Mouse (Mus musculus) liver, postnatal 0 days (tissue): Measurements from ENCODE around the gene Adm2. TPM values are rescaled to one million over a fixed set of nuclear protein-coding genes. Genes with fewer than 3 reads are reported as not detected.

Experiments used
- ATAC-seq: fragments of 200-750 bp; cut with Nextera tagmentation; 2 replicates; pipeline ENCODE4 v1.8.0; 2017; ENCODE audit warnings: mild to moderate bottlenecking, moderate library complexity
- DNase-seq: peaks from one replicate; pipeline ENCODE4 v3.0.0-alpha.2; 2016
- H3K27ac ChIP-seq: fragments of 300-500 bp; sonication (generic); 2 replicates; pipeline ENCODE4 v1.5.1; 2014; ENCODE audit warnings: antibody characterized with exemption, moderate library complexity, mild to moderate bottlenecking, low read depth
- H3K27me3 ChIP-seq: fragments of 300-500 bp; sonication (generic); 2 replicates; pipeline ENCODE4 v1.6.1; 2014; ENCODE audit warnings: low read length, control low read depth, mixed read lengths; ENCODE audit not compliant: insufficient read depth
- H3K36me3 ChIP-seq: fragments of 300-500 bp; sonication (generic); replicated peaks from 2 replicates; pipeline ENCODE4 v1.6.1; 2014; ENCODE audit warnings: mild to moderate bottlenecking, control low read depth, low read length, moderate library complexity, mixed read lengths; ENCODE audit not compliant: insufficient read depth
- H3K4me1 ChIP-seq: fragments of 300-500 bp; sonication (generic); 2 replicates; pipeline ENCODE4 v1.6.1; 2014; ENCODE audit warnings: antibody characterized with exemption, mild to moderate bottlenecking, control low read depth; ENCODE audit not compliant: insufficient read depth
- H3K4me2 ChIP-seq: fragments of 300-500 bp; sonication (generic); 2 replicates; pipeline ENCODE4 v1.6.1; 2014; ENCODE audit warnings: low read depth, mild to moderate bottlenecking, low read length, moderate library complexity, mixed read lengths
- H3K4me3 ChIP-seq: fragments of 300-500 bp; sonication (generic); 2 replicates; pipeline ENCODE4 v1.5.1; 2014; ENCODE audit warnings: low read depth, low read length
- H3K9ac ChIP-seq: fragments of 300-500 bp; sonication (generic); replicated peaks from 2 replicates; pipeline ENCODE4 v1.6.1; 2014; ENCODE audit warnings: mild to moderate bottlenecking, moderate library complexity
- H3K9me3 ChIP-seq: fragments of 300-500 bp; sonication (generic); 2 replicates; pipeline ENCODE4 v1.6.1; 2016; ENCODE audit warnings: mild to moderate bottlenecking, control low read depth, low read length, mixed read lengths
- CTCF ChIP-seq: sonication (generic); IDR thresholded peaks from 2 replicates; pipeline ENCODE4 v1.5.1; 2016; ENCODE audit warnings: antibody characterized with exemption, low read depth
- EP300 ChIP-seq: IDR thresholded peaks from 2 replicates; pipeline ENCODE4 v1.6.1; 2016; ENCODE audit warnings: antibody characterized with exemption, low read depth, mild to moderate bottlenecking
- WGBS: fragments of 180-500 bp; shearing (Covaris S2); extraction: QIAGEN DNeasy Blood & Tissue Kit; methylation state at CpG from one replicate; pipeline ENCODE4 v1.1.7; 2014; ENCODE audit not compliant: insufficient replicate concordance; 5-methylcytosine and 5-hydroxymethylcytosine counted together
- polyA plus RNA-seq: library from polyadenylated mRNA; unstranded; fragments of >200 nt; fragmentation: Nextera tagmentation; extraction: Ambion mirVana; gene quantifications from 2 replicates; pipeline ENCODE4 v1.2.1, GENCODE M21; 2015

The Adm2 gene
- polyA plus RNA-seq, 1 experiment from 2014 or later = 3.7 TPM

- H3K36me3 ChIP-seq = no peaks in the 10 kb centered on the region
- peak; percentile 11 for DNase-seq
- no peak within 1 kb of the TSS for H3K4me3 ChIP-seq
- H3K9ac ChIP-seq = 0 out of 2 replicates have a peak within 1 kb of the TSS, but pooled peaks have one; percentile 30
- no peaks in the 10 kb centered on the region; the same call in 1 of the 2 replicates for H3K4me1 ChIP-seq
- WGBS = 71% methylated on average over 7 of the region's 7 CpGs
- peak within 1 kb of the TSS; percentile 52 for H3K27ac ChIP-seq
- H3K27me3 ChIP-seq = no peaks in the 10 kb centered on the region
- peak; percentile 26; the same call in 1 of the 2 replicates for ATAC-seq
- H3K4me2 ChIP-seq = peak within 1 kb of the TSS; percentile 47
- no peaks in the 10 kb centered on the region for H3K9me3 ChIP-seq
- TF ChIP-seq CTCF (no peak), EP300 (no peak)
Measured at GRCm38 (mm10) chr15:89334271-89334670, 11.8 kb downstream of the Adm2 start, which contains the start of gene Miox. TSS of gene Miox (plus strand) at chr15:89334398.

DNA sequence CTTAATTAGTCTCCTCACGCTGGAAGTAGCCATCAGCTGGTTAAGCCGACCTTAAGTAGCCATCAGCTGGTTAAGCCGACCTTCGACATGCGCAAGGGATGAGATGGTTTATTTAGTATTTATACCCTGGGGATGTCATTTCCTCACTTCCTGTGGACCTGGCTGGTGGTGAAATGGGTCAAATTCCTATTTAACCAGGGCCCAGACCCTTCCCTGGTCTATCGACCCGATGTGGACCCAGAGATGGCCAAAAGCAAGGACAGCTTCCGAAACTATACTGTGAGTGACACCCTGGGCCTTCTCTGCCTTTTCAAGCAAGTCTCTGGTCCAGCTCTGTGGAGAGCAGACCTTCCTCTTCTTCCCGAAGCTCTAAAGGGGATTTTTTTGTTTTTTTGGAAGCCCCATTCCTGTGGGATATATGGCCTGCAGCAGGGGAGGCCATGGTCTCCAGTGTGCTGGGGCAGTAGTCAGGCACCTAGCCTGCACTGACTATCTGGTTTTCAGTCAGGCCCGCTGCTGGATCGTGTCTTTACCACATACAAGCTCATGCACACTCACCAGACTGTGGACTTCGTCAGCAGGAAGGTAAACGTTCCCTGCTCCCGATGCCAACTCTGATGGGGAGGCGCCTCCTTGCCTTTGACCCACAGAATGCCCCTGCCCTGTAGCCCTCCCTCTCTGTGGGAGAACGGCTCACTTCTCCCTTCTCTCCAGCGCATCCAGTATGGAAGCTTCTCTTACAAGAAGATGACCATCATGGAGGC, 12.4 kb downstream of the Adm2 start:
- H3K9ac ChIP-seq = 0 out of 2 replicates have a peak overlapping the region, but pooled peaks have one; percentile 30
- ATAC-seq (peak; percentile 93), DNase-seq (peak; percentile 18)
- WGBS = 63% methylated on average over 17 of the region's 17 CpGs
- no peaks in the 10 kb centered on the region; the same call in 1 of the 2 replicates for H3K4me1 ChIP-seq
- H3K36me3 ChIP-seq = no peaks in the 10 kb centered on the region
- H3K27me3 ChIP-seq = no peaks in the 10 kb centered on the region
- no peaks in the 10 kb centered on the region for H3K9me3 ChIP-seq
- H3K4me2 ChIP-seq = peak overlapping the region; percentile 47
- peak overlapping the region; percentile 52 for H3K27ac ChIP-seq
- TF ChIP-seq EP300 (no peak), CTCF (no peak)
- no peak overlapping the region for H3K4me3 ChIP-seq

GRCm38 (mm10) chr15:89336422-89336821, 13.9 kb downstream of the Adm2 start:
- Histone ChIP-seq H3K27ac (no peak overlapping the region), H3K4me1 (no peaks in the 10 kb centered on the region; the same call in 1 of the 2 replicates), H3K9me3 (no peaks in the 10 kb centered on the region), H3K36me3 (no peaks in the 10 kb centered on the region), H3K4me2 (no peak overlapping the region), H3K9ac (no peak overlapping the region), H3K27me3 (no peaks in the 10 kb centered on the region), H3K4me3 (no peak overlapping the region)
- ATAC-seq (no peak), DNase-seq (peak; percentile 11)
- no peak for TF ChIP-seq EP300
- TF ChIP-seq CTCF = no peak
- WGBS = 83% methylated on average over 14 of the region's 14 CpGs

- DNase-seq = no peak
- no peaks in the 10 kb centered on the region; the same call in 1 of the 2 replicates for H3K4me1 ChIP-seq
- no peak overlapping the region for H3K9ac ChIP-seq
- TF ChIP-seq CTCF = no peak
- TF ChIP-seq EP300 = no peak
- no peak overlapping the region for H3K4me2 ChIP-seq
- no peaks in the 10 kb centered on the region for H3K27me3 ChIP-seq
- WGBS = 44% methylated on average over 2 of the region's 2 CpGs
- H3K36me3 ChIP-seq = no peaks in the 10 kb centered on the region
- ATAC-seq = no peak
- H3K4me3 ChIP-seq = no peak overlapping the region
- no peaks in the 10 kb centered on the region for H3K9me3 ChIP-seq
- no peak overlapping the region for H3K27ac ChIP-seq
Measured at GRCm38 (mm10) chr15:89339696-89340095, 17.2 kb downstream of the Adm2 start.

- no peak overlapping the region for H3K4me2 ChIP-seq
- no peaks in the 10 kb centered on the region for H3K36me3 ChIP-seq
- no peaks in the 10 kb centered on the region for H3K4me1 ChIP-seq
- WGBS = 37% methylated on average over 3 of the region's 3 CpGs
- H3K27ac ChIP-seq = no peak overlapping the region
- DNase-seq (no peak), ATAC-seq (no peak)
- no peaks in the 10 kb centered on the region for H3K9me3 ChIP-seq
- H3K27me3 ChIP-seq = no peaks in the 10 kb centered on the region
- H3K9ac ChIP-seq = no peak overlapping the region
- no peak overlapping the region for H3K4me3 ChIP-seq
- no peak for TF ChIP-seq CTCF
- TF ChIP-seq EP300 = no peak
Measured at GRCm38 (mm10) chr15:89340136-89340535, 17.6 kb downstream of the Adm2 start.

DNA sequence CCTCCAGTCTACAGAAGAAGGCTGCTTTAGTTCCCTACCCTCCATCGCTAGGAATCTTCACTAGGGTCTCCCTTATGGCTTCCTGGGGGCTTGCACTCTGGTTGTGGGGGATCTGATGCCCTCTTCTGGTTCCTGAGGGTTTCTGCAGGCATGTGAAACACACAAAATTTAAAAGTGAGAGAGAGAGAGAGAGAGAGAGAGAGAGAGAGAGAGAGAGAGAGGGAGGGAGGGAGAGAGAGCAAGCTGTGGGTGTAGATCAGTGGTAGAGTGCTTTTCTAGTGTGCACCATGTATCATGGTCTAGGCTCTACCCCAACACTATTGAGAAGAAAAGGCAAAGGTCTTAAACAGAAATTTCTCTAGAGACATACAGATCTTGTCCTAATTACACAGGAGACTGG, 19.2 kb downstream of the Adm2 start:
- H3K4me3 ChIP-seq = no peak overlapping the region
- no peak for DNase-seq

More for the DNA sequence above, 19.2 kb downstream of the Adm2 start:
- H3K9ac ChIP-seq = no peak overlapping the region
- H3K4me1 ChIP-seq = no peaks in the 10 kb centered on the region
- no peak overlapping the region for H3K4me2 ChIP-seq
- no peak overlapping the region for H3K27ac ChIP-seq
- WGBS = 64% methylated on average over 1 of the region's 1 CpGs
- no peaks in the 10 kb centered on the region for H3K36me3 ChIP-seq
- no peaks in the 10 kb centered on the region for H3K9me3 ChIP-seq
- 0 out of 2 replicates have a peak, but pooled peaks have one; percentile 16 for TF ChIP-seq CTCF
- no peak for TF ChIP-seq EP300
- no peaks in the 10 kb centered on the region for H3K27me3 ChIP-seq
- no peak for ATAC-seq
